Mouse (Mus musculus) stomach, postnatal 0 days (tissue): ENCODE measurements at regions not wholly inside any gene's neighbourhood (a gene's known extent, or its start where the extent isn't known, plus 50 kb on each side); places are given as distances from the start of the nearest gene placed in this dataset.

ENCODE experiments used
- ATAC-seq: fragments of 200-750 bp; cut with Nextera tagmentation; 2 replicates; pipeline ENCODE4 v1.8.0; 2017; ENCODE audit not compliant: low FRiP score, low TSS enrichment
- DNase-seq: peaks from one replicate; pipeline ENCODE4 v3.0.0-alpha.2; 2016; ENCODE audit warnings: low spot score
- H3K27ac ChIP-seq: fragments of 300-500 bp; sonication (generic); replicated peaks from 2 replicates; pipeline ENCODE4 v1.5.1; 2014; ENCODE audit warnings: mild to moderate bottlenecking, control low read depth
- H3K27me3 ChIP-seq: fragments of 300-500 bp; sonication (generic); 2 replicates; pipeline ENCODE4 v1.6.1; 2014; ENCODE audit warnings: low read length; ENCODE audit not compliant: control insufficient read depth, insufficient read depth
- H3K36me3 ChIP-seq: fragments of 300-500 bp; sonication (generic); 2 replicates; pipeline ENCODE4 v1.6.1; 2014; ENCODE audit warnings: low read length, mixed read lengths; ENCODE audit not compliant: control insufficient read depth, insufficient read depth
- H3K4me1 ChIP-seq: fragments of 300-500 bp; sonication (generic); replicated peaks from 2 replicates; pipeline ENCODE4 v1.6.1; 2014; ENCODE audit warnings: antibody characterized with exemption; ENCODE audit not compliant: control insufficient read depth, insufficient read depth
- H3K4me2 ChIP-seq: fragments of 300-500 bp; sonication (generic); replicated peaks from 2 replicates; pipeline ENCODE4 v1.6.1; 2014; ENCODE audit warnings: low read depth, mild to moderate bottlenecking, control low read depth, moderate library complexity
- H3K4me3 ChIP-seq: fragments of 300-500 bp; sonication (generic); 2 replicates; pipeline ENCODE4 v1.5.1; 2014; ENCODE audit warnings: low read depth, low read length, control low read depth
- H3K9ac ChIP-seq: fragments of 300-500 bp; sonication (generic); 2 replicates; pipeline ENCODE4 v1.6.1; 2014; ENCODE audit warnings: mild to moderate bottlenecking, low read length, control low read depth, mixed read lengths
- H3K9me3 ChIP-seq: fragments of 300-500 bp; sonication (generic); 2 replicates; pipeline ENCODE4 v1.6.1; 2016; ENCODE audit warnings: low read length; ENCODE audit not compliant: control insufficient read depth
- CTCF ChIP-seq: IDR thresholded peaks from 2 replicates; pipeline ENCODE4 v1.5.1; 2016; ENCODE audit warnings: antibody characterized with exemption, low read depth, mild to moderate bottlenecking, moderate library complexity
- EP300 ChIP-seq: optimal IDR thresholded peaks from 2 replicates; pipeline ENCODE3; 2016; ENCODE audit warnings: antibody characterized with exemption
- WGBS: fragments of 180-500 bp; shearing (Covaris S2); extraction: QIAGEN DNeasy Blood & Tissue Kit; methylation state at CpG from one replicate; pipeline ENCODE4 v1.1.7; 2014; 5-methylcytosine and 5-hydroxymethylcytosine counted together

- TF ChIP-seq EP300 (no peak), CTCF (no peak)
- Histone ChIP-seq H3K27ac (no peak overlapping the region), H3K9me3 (no peaks in the 10 kb centered on the region), H3K36me3 (no peaks in the 10 kb centered on the region), H3K4me2 (no peak overlapping the region), H3K4me1 (peaks cover 11% of the 10 kb centered on the region), H3K4me3 (no peak overlapping the region), H3K9ac (no peak overlapping the region), H3K27me3 (no peaks in the 10 kb centered on the region)
- ATAC-seq (no peak), DNase-seq (no peak)
- 88% methylated on average over 6 of the region's 6 CpGs for WGBS
Observed at GRCm38 (mm10) chr17:47298396-47298919, 70.2 kb upstream of the Mrps10 start.

DNA sequence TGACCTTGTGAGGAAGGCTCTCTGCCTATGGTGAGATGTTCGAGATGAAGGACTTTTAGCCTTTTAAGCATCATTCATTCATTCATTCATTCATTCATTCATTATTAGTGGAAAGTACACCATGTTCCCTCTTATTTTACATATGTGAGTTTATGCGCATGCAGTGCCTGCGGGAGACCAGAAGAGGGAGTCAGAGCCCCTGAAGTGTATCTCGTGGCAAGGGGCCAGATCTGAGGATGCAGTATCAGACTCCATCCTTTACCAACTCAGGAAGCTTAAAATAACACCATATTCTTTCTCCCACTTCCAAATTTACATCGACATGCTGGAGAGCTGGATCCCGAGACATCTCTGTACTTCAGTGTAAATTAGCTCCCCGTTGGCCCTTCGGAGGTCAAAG, 70.7 kb upstream of the Mrps10 start:
- Histone ChIP-seq H3K36me3 (no peaks in the 10 kb centered on the region), H3K27ac (no peak overlapping the region), H3K4me2 (no peak overlapping the region), H3K4me1 (peaks cover 14% of the 10 kb centered on the region), H3K9me3 (no peaks in the 10 kb centered on the region), H3K9ac (no peak overlapping the region), H3K4me3 (no peak overlapping the region), H3K27me3 (no peaks in the 10 kb centered on the region)
- DNase-seq (no peak), ATAC-seq (no peak)
- 85% methylated on average over 8 of the region's 8 CpGs for WGBS
- TF ChIP-seq EP300 (no peak), CTCF (peak; percentile 70)

DNA sequence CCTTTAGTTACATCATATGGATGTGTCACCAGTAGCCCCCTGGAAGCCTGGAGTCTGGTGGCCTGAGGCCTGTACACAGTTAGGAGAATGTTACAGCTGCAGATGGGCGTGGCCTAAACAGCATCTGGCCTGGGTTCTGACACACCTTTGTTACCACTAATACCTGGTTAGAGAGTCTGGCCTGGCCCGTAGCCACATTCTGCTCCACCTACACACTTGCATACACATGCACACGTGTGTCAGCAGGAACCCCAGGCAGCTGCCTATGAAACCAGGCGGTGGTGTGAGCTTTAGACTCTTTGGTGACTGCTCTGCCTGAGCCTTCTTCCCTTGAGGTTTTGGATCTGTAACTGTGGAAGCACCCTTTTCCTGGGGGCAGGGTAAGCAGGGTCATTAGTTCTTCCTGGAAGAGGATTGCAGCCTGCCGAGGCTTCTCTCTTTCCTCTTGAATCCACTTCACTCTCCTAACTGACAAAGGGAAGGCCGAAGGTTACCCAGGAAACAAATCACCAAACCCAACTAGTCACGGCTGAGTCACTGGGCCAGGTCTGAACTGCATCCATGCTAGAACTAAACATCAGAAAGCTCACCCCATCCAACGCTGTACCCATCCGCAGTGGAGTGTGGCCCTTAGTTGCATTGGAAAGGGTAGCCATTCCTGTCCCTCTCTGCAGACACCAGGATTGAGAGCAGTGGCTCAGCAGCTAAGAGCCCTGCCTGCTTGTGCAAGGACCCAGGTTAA, 71.8 kb upstream of the Mrps10 start:
- 54% methylated on average over 9 of the region's 9 CpGs for WGBS
- TF ChIP-seq CTCF (no peak), EP300 (no peak)
- peaks cover 14% of the 10 kb centered on the region for H3K4me1 ChIP-seq
- no peak overlapping the region for H3K4me2 ChIP-seq
- no peak overlapping the region for H3K4me3 ChIP-seq
- H3K9me3 ChIP-seq: no peaks in the 10 kb centered on the region
- H3K9ac ChIP-seq: no peak overlapping the region
- H3K27me3 ChIP-seq: no peaks in the 10 kb centered on the region
- ATAC-seq: peak; percentile 79
- peak; percentile 79 for DNase-seq
- H3K36me3 ChIP-seq: no peaks in the 10 kb centered on the region
- peak overlapping the region; percentile 63 for H3K27ac ChIP-seq

DNA sequence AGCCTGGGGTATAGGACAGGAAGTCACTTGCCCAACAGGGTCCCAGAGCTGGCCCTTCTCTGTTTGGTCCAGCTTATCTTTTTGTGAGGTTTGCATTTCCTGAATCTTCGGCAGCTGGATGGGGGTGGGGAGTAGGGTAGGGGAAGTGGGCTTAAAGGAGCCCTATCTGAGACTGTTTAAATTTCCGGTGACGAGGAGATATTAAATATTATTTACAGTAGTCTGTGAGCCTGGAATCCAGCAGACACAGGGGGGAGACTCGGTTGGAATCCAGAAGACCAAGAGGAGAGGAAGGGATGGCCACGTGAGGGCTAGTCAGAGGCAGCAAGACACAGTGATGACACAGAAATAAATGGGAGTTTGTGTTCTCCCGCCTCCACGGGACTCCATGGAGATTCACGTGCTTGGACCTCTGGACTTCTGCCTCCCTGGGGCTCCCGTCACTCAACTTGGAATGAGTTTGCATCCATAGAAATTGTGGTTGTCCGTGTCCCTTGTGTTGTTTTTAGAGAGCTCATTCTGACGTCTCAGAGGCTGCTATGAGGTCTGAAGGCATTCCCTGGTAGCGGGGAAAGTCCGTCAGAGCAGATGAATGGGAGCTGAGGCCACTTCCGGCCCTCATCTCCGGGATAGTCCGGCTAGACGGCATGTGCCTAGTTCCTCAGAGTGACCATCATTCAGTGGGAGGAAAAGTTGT, 73.2 kb upstream of the Mrps10 start:
- Histone ChIP-seq H3K4me2 (no peak overlapping the region; the same call in 1 of the 2 replicates), H3K4me3 (no peak overlapping the region), H3K27me3 (no peaks in the 10 kb centered on the region), H3K9me3 (no peaks in the 10 kb centered on the region), H3K4me1 (peaks cover 14% of the 10 kb centered on the region), H3K27ac (peak overlapping the region; percentile 53), H3K36me3 (no peaks in the 10 kb centered on the region), H3K9ac (no peak overlapping the region)
- ATAC-seq (no peak), DNase-seq (no peak)
- no peak for TF ChIP-seq CTCF
- TF ChIP-seq EP300: no peak
- WGBS: 31% methylated on average over 17 of the region's 17 CpGs

GRCm38 (mm10) chr17:47294091-47294534, 74.6 kb upstream of the Mrps10 start:
- 12% methylated on average over 5 of the region's 5 CpGs for WGBS
- TF ChIP-seq EP300 (no peak), CTCF (no peak)
- ATAC-seq: peak; percentile 92
- peaks cover 14% of the 10 kb centered on the region for H3K4me1 ChIP-seq
- DNase-seq: peak; percentile 75
- no peak overlapping the region for H3K9ac ChIP-seq
- no peaks in the 10 kb centered on the region for H3K36me3 ChIP-seq
- no peaks in the 10 kb centered on the region for H3K27me3 ChIP-seq
- no peak overlapping the region for H3K4me3 ChIP-seq
- H3K27ac ChIP-seq: peak overlapping the region; percentile 53
- H3K9me3 ChIP-seq: no peaks in the 10 kb centered on the region
- H3K4me2 ChIP-seq: no peak overlapping the region

DNA sequence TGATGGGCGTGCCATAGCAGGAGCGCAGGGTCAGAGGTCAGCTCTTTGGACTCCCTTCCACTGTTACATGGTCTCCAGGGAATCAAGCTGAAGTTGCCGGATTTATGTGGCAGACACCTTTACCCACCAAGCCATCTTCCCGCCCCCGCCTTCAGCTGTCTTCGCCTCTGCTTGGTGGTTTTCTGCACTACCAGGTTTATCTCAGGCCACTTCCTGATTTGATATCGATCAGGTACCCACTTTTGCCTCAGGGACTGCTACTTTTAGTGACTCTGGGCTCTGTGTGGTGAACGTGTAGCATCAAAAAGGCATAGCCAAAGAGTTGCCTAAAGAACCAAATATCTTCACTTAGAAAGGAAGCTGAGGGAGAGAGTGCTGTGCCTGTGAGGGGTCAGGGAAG, 75.5 kb upstream of the Mrps10 start:
- Histone ChIP-seq H3K9ac (no peak overlapping the region), H3K4me1 (peaks cover 14% of the 10 kb centered on the region), H3K36me3 (peaks cover 2% of the 10 kb centered on the region; the same call in 1 of the 2 replicates), H3K4me2 (no peak overlapping the region), H3K9me3 (no peaks in the 10 kb centered on the region), H3K27me3 (no peaks in the 10 kb centered on the region), H3K4me3 (no peak overlapping the region), H3K27ac (peak overlapping the region; percentile 70)
- no peak for TF ChIP-seq CTCF
- TF ChIP-seq EP300: no peak
- ATAC-seq (no peak), DNase-seq (no peak)
- 89% methylated on average over 8 of the region's 8 CpGs for WGBS
